Mouse (Mus musculus) ES-Bruce4 (cell line): Measurements from ENCODE around the gene Gopc.

Experiments used
- EP300 ChIP-seq: IDR thresholded peaks from 2 replicates; pipeline ENCODE4 v1.6.1; 2011; ENCODE audit warnings: low read depth, low read length; ENCODE audit not compliant: insufficient read depth
- POLR2A ChIP-seq: IDR thresholded peaks from one replicate; pipeline ENCODE4 v1.8.1; 2011; ENCODE audit warnings: low read length; ENCODE audit not compliant: insufficient read depth

GRCm38 (mm10) chr10:52358467-52358866, 23.5 kb downstream of the Gopc start, which contains the start of gene Gm26741:
- TF ChIP-seq EP300, result no peak
- no peak for TF ChIP-seq POLR2A
